Mouse (Mus musculus): ENCODE results near the gene Abhd17a. TPM values are rescaled to one million over a fixed set of nuclear protein-coding genes. Genes with fewer than 3 reads are reported as not detected.

Abhd17a gene
- polyA plus RNA-seq, 1 experiment = 191 TPM

GRCm38 (mm10) chr10:80539493-80539892, 50.6 kb downstream of the Abhd17a start:
- no peak for DNase-seq
- TF ChIP-seq POLR2A (IDR thresholded peaks at IDR 0.05; ENCODE audit: borderline replicate concordance, extremely low read depth, low read depth, low read length) (no peak), CTCF (IDR thresholded peaks at IDR 0.05; ENCODE audit: insufficient read depth, low read length) (no peak)
- Histone ChIP-seq H3K4me3 (replicated peaks; ENCODE audit: extremely low read depth, low read depth, low read length) (no peak overlapping the region), H3K4me1 (ENCODE audit: control insufficient read depth, insufficient read depth, low read length) (no peaks in the 10 kb centered on the region; the same call in 1 of the 2 replicates)
- 22% methylated on average over 5 of the region's 5 CpGs for WGBS

GRCm38 (mm10) chr10:80538710-80539394, 51.3 kb downstream of the Abhd17a start, which contains the start of gene Atp8b3:
Atp8b3 (minus strand) TSS chr10:80539124.
- TF ChIP-seq POLR2A (IDR thresholded peaks at IDR 0.05; ENCODE audit: borderline replicate concordance, extremely low read depth, low read depth, low read length) (no peak), CTCF (IDR thresholded peaks at IDR 0.05; ENCODE audit: insufficient read depth, low read length) (no peak)
- H3K4me3 ChIP-seq (replicated peaks; ENCODE audit: extremely low read depth, low read depth, low read length) = no peak within 1 kb of the TSS
- peak; percentile 77 for DNase-seq
- H3K4me1 ChIP-seq (ENCODE audit: control insufficient read depth, insufficient read depth, low read length) = no peaks in the 10 kb centered on the region; the same call in 1 of the 2 replicates
- WGBS = 4% methylated on average over 30 of the region's 30 CpGs

DNA sequence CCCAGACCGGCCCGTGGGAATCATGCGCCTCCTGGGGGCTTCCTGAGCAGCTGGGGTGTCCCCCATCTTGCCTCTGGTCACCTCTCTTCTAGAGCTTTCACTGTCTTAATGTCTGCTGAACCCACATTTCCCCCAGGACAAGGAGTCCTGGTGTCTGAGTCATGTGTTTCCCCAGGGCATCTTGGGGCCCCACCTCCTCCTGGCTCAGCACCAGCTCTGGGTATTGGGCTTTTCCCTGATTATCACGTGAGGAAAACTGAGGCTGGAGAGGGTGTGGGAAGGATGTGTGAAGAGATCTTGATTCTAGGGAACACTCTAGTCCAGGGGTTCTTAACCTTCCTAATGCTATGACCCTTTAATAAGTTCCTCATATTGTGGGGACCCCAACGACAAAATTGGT, 52.0 kb downstream of the Abhd17a start:
- WGBS = 35% methylated on average over 5 of the region's 5 CpGs
- TF ChIP-seq POLR2A (IDR thresholded peaks at IDR 0.05; ENCODE audit: borderline replicate concordance, extremely low read depth, low read depth, low read length) (no peak), CTCF (IDR thresholded peaks at IDR 0.05; ENCODE audit: insufficient read depth, low read length) (no peak)
- Histone ChIP-seq H3K4me1 (ENCODE audit: control insufficient read depth, insufficient read depth, low read length) (no peaks in the 10 kb centered on the region; the same call in 1 of the 2 replicates), H3K4me3 (replicated peaks; ENCODE audit: extremely low read depth, low read depth, low read length) (no peak overlapping the region)
- no peak for DNase-seq

- Histone ChIP-seq H3K4me3 (replicated peaks; ENCODE audit: extremely low read depth, low read depth, low read length) (no peak overlapping the region), H3K4me1 (ENCODE audit: control insufficient read depth, insufficient read depth, low read length) (no peaks in the 10 kb centered on the region; the same call in 1 of the 2 replicates)
- WGBS = 28% methylated on average over 13 of the region's 13 CpGs
- no peak for DNase-seq
- TF ChIP-seq POLR2A (IDR thresholded peaks at IDR 0.05; ENCODE audit: borderline replicate concordance, extremely low read depth, low read depth, low read length) = no peak
- no peak for TF ChIP-seq CTCF (IDR thresholded peaks at IDR 0.05; ENCODE audit: insufficient read depth, low read length)
These were observed 54.4 kb downstream of the Abhd17a start for GRCm38 (mm10) chr10:80535711-80536110.

DNA sequence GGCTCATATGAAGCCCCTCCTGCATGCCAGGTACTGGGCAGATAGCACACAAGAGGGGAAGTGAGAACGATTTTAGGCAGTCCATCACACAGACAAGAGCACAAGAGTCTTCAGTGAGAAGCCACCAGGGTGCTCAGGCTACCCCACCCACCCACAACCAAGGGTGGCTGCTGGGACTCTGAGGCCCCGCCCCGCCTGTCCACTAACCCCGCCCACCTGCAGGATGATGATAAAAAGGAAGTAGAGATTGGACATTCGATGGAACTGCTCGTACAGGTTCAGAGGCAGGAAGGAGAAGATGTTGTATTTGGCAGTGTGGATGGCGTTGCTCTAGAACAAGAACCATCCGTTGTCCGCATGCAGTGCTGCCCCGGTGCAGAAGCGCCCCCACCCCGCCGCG, 55.1 kb downstream of the Abhd17a start:
- Histone ChIP-seq H3K4me3 (replicated peaks; ENCODE audit: extremely low read depth, low read depth, low read length) (no peak overlapping the region), H3K4me1 (ENCODE audit: control insufficient read depth, insufficient read depth, low read length) (no peaks in the 10 kb centered on the region; the same call in 1 of the 2 replicates)
- DNase-seq = no peak
- 9% methylated on average over 14 of the region's 14 CpGs for WGBS
- TF ChIP-seq CTCF (IDR thresholded peaks at IDR 0.05; ENCODE audit: insufficient read depth, low read length) = no peak
- TF ChIP-seq POLR2A (IDR thresholded peaks at IDR 0.05; ENCODE audit: borderline replicate concordance, extremely low read depth, low read depth, low read length) = no peak

- TF ChIP-seq CTCF (IDR thresholded peaks at IDR 0.05; ENCODE audit: insufficient read depth, low read length) (no peak), POLR2A (IDR thresholded peaks at IDR 0.05; ENCODE audit: borderline replicate concordance, extremely low read depth, low read depth, low read length) (no peak)
- WGBS = 15% methylated on average over 7 of the region's 7 CpGs
- Histone ChIP-seq H3K4me1 (ENCODE audit: control insufficient read depth, insufficient read depth, low read length) (no peaks in the 10 kb centered on the region; the same call in 1 of the 2 replicates), H3K4me3 (replicated peaks; ENCODE audit: extremely low read depth, low read depth, low read length) (no peak overlapping the region)
- no peak for DNase-seq
These were observed 56.4 kb downstream of the Abhd17a start for GRCm38 (mm10) chr10:80533704-80534103.

Other genes starting within 250 kb of the Abhd17a start
- gene Adamtsl5, start 241.9 kb downstream of the Abhd17a start, polyA plus RNA-seq (2012; rRNA removed) = 87.6 and 89.2 TPM in 2 replicates
- 5.5 and 6.0 TPM in 2 replicates for gene Plk5, start 233.9 kb downstream of the Abhd17a start, polyA plus RNA-seq (2012; rRNA removed)
- gene Mex3d, start 202.7 kb downstream of the Abhd17a start, polyA plus RNA-seq (2012; rRNA removed) = 37.5 and 48.3 TPM in 2 replicates
- 131 and 143 TPM in 2 replicates for gene Mbd3, start 190.8 kb downstream of the Abhd17a start, polyA plus RNA-seq (2012; rRNA removed)
- gene Uqcr11, start 183.5 kb downstream of the Abhd17a start, polyA plus RNA-seq (2012; rRNA removed) = 1,202 and 1,263 TPM in 2 replicates
- gene Tcf3, start 156.7 kb downstream of the Abhd17a start, polyA plus RNA-seq (2012; rRNA removed) = 94.7 and 98.6 TPM in 2 replicates
- gene Onecut3, start 95.5 kb downstream of the Abhd17a start, polyA plus RNA-seq (2012; rRNA removed) = not detected in 2 replicates
- gene Atp8b3, start 51.2 kb downstream of the Abhd17a start, polyA plus RNA-seq (2012; rRNA removed) = 0.08 and 0.11 TPM in 2 replicates
- 61.8 and 62.7 TPM in 2 replicates for gene Rexo1, start 28.8 kb downstream of the Abhd17a start, polyA plus RNA-seq (2012; rRNA removed)
- 24.8 and 31.5 TPM in 2 replicates for gene Klf16, start 13.0 kb downstream of the Abhd17a start, polyA plus RNA-seq (2012; rRNA removed)
- 91.4 and 110 TPM in 2 replicates for gene Scamp4, start 12.5 kb upstream of the Abhd17a start, polyA plus RNA-seq (2012; rRNA removed)
- gene Adat3, start 12.5 kb upstream of the Abhd17a start, polyA plus RNA-seq (2012; rRNA removed) = 10.0 and 14.1 TPM in 2 replicates
- 1.6 and 2.2 TPM in 2 replicates for gene Gm49322, start 15.7 kb upstream of the Abhd17a start, polyA plus RNA-seq (2012; rRNA removed)
- gene Csnk1g2, start 32.5 kb upstream of the Abhd17a start, polyA plus RNA-seq (2012; rRNA removed) = 246 and 276 TPM in 2 replicates
- 87.0 and 91.3 TPM in 2 replicates for gene Btbd2, start 66.7 kb upstream of the Abhd17a start, polyA plus RNA-seq (2012; rRNA removed)
- 267 and 338 TPM in 2 replicates for gene Mknk2, start 87.8 kb upstream of the Abhd17a start, polyA plus RNA-seq (2012; rRNA removed)
- 51.5 and 52.4 TPM in 2 replicates for gene Mob3a, start 111.6 kb upstream of the Abhd17a start, polyA plus RNA-seq (2012; rRNA removed)
- 61.9 and 70.8 TPM in 2 replicates for gene Izumo4, start 111.8 kb upstream of the Abhd17a start, polyA plus RNA-seq (2012; rRNA removed)
- 111 and 136 TPM in 2 replicates for gene Ap3d1, start 151.9 kb upstream of the Abhd17a start, polyA plus RNA-seq (2012; rRNA removed)
- gene Dot1l, start 164.9 kb upstream of the Abhd17a start, polyA plus RNA-seq (2012; rRNA removed) = 29.9 and 43.0 TPM in 2 replicates
- 35.7 and 38.7 TPM in 2 replicates for gene Sf3a2, start 207.9 kb upstream of the Abhd17a start, polyA plus RNA-seq (2012; rRNA removed)
- gene Plekhj1, start 208.3 kb upstream of the Abhd17a start, polyA plus RNA-seq (2012; rRNA removed) = 51.2 and 58.8 TPM in 2 replicates
- 0.62 and 1.3 TPM in 2 replicates for gene Amh, start 214.9 kb upstream of the Abhd17a start, polyA plus RNA-seq (2012; rRNA removed)
- gene Jsrp1, start 223.2 kb upstream of the Abhd17a start, polyA plus RNA-seq (2012; rRNA removed) = 7.7 TPM in 1 of 2 replicates, not detected in the other
- 804 and 834 TPM in 2 replicates for gene Oaz1, start 236.3 kb upstream of the Abhd17a start, polyA plus RNA-seq (2012; rRNA removed)

All from lung, adult 2 months (tissue).